Mouse (Mus musculus) lung, postnatal 0 days (tissue): ENCODE measurements around the gene Akap6.

Experiments
- CTCF ChIP-seq: IDR thresholded peaks from 2 replicates; pipeline ENCODE4 v1.5.1; 2016; ENCODE audit warnings: antibody characterized with exemption, mild to moderate bottlenecking
- EP300 ChIP-seq: IDR thresholded peaks from 2 replicates; pipeline ENCODE4 v1.6.1; 2016; ENCODE audit warnings: antibody characterized with exemption, mild to moderate bottlenecking, control low read depth

GRCm38 (mm10) chr12:52790350-52790768, 91.2 kb downstream of the Akap6 start:
- TF ChIP-seq CTCF (no peak), EP300 (no peak)
